Mouse (Mus musculus) adrenal gland, postnatal 10 days (tissue): ENCODE results near the gene Cfap126. TPM values are rescaled to one million over a fixed set of nuclear protein-coding genes. Genes with fewer than 3 reads are reported as not detected.
"Not testable (repeated sequence)": the region's sequence is repeated elsewhere in the genome, so short reads cannot be mapped to it uniquely, and the experiment has no call there.

Source experiments
- DNase-seq: peaks from one replicate; pipeline ENCODE4 v3.0.0; 2021; ENCODE audit warnings: mixed read lengths
- long read RNA-seq, 2 experiments: library from polyadenylated mRNA; stranded (forward); transcript quantifications; one replicate each; pipeline ENCODE4 v2.0.0; 2021
- total RNA-seq, 2 experiments: library from RNA; stranded (reverse); gene quantifications; 2 replicates each; pipeline ENCODE4 v1.2.3; 2021

Gene Cfap126
- 1 to 10 TPM in 1 of 2 experiments, under 1 TPM in 1; 0.51 to 1.3 TPM for total RNA-seq
- long read RNA-seq, experiment 1, partial matches to known transcripts = 0 of 4 reads
- long read RNA-seq, experiment 1, other reads (novel, unspliced or antisense) = 2 of 4 reads
- long read RNA-seq, experiment 2 = 0 reads

DNA sequence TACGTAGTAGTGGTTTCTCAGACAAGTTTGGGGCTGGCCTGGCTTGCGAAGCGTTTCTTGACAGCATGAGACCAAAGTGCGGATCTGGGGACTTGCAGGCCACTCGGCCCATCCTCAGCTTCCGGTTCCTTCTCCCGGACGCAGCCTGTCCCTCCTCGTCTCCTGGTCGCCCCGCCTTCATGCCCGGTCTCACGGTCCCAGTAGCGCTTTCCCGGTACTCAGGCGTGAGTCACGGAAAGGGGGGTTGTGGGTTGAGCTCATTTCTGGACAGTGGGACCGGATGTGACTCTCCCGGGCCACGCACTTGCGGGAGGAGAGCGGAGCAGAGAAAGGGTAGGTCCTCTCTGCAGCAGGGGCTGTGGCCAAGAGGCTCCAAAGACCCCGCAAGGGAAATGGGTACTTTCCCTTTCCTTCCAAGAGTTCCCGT lies at the start of gene Cfap126:
Gene Cfap126, plus strand, starts transcription at position 46 of the 427 bp plus-strand sequence.
- DNase-seq = peak; percentile 90

DNA sequence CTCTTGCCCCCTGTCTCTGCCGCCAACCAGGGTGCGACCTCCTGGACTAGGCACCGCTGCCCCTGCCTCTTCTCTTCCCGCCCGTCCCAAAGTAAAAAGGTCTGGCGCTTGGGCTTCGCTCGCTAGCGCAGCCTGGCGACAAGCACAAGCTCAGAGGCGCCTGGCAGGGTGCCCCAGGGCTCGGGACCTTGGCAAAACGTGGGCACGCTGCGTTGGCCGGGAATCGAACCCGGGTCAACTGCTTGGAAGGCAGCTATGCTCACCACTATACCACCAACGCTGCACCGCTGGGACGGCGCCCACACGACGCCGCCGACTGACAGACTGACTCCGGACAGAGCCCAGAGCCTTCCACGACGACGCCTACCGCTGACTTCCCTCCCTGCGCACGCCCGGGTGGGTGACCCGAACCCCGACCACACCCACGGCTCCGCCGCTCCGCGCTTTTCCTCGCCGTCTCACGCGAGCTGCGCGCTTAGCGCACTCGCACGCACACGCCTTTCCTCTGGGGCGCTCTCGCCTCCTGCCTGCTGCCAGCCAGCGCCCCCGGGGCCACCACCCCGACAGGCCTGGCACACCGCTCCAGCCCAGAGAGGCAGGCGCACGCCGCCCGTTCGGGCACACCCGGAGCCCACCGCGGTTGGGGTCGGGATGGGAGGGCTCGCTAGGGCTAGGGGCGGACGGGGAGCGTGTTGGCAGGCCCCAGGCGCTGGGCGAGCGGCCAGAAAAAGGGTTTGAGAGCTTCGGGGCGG lies 49.1 kb upstream of the Cfap126 start, which contains the start of gene Fcgr3:
Gene Fcgr3, minus strand, starts transcription at position 445 of the 752 bp plus-strand sequence.
- peak; percentile 91 for DNase-seq

GRCm38 (mm10) chr1:171065243-171065587 lies 48.5 kb upstream of the Cfap126 start:
- peak; percentile 66 for DNase-seq

- peak; percentile 45 for DNase-seq
Observed at GRCm38 (mm10) chr1:171065768-171066167, 48.0 kb upstream of the Cfap126 start.

- not testable (repeated sequence) for DNase-seq
Observed at GRCm38 (mm10) chr1:171066583-171066982, 47.1 kb upstream of the Cfap126 start.

- not testable (repeated sequence) for DNase-seq
Observed at GRCm38 (mm10) chr1:171067928-171068327, 45.8 kb upstream of the Cfap126 start.

DNA sequence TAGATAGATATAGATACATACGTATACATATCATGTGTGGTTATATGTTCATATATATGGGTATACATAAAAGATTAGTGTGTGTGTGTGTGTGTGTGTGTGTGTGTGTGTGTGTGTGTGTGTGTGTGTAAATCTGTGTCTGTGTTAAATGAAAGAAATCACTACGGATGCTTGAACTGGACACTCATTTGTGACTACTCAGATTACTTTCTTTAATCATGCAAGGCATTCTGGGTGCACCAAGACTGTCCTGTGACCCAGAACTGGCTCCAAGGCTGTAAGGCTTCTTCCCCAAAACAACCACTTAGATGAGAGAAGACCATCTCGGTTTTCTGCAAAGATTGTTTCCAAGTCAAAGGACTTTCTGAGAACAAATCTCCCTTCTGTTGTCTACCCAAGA lies 44.2 kb upstream of the Cfap126 start:
- DNase-seq = peak; percentile 23

DNA sequence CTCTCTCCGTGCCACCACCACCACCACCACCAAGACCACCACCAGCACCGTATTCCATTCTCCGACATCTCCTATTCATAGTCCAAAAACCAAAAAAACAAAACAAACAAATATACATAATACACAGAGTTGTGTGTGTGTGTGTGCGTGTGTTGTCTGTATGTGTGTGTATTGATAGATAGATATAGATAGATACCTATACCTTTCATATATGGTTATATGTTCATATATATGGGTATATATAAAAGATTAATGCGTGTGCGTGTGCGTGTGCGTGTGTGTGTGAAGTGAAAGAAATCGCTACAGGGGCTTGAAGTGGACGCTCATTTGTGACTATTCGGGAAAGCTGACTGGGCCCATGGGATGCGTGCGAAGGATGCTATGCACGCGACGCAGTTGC lies 42.8 kb upstream of the Cfap126 start:
- DNase-seq = not testable (repeated sequence)

DNA sequence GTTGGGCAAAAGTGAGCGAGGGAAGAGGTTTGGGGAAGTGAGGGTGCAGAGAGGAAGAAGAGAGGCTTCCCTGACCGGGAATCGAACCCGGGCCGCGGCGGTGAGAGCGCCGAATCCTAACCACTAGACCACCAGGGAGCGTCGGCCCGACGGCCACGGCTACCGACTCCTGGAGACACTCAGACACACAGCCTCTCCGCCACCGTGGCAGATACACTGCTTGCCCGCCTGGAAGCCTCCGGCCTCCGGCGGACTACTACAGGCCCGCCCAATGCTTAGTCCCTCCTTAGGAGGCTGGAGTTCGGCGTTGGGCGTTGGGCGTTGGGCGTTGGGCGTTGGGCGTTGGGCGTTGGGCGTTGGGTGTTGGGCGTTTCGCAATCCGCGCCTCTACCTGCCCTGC lies 42.0 kb upstream of the Cfap126 start:
- not testable (repeated sequence) for DNase-seq

- not testable (repeated sequence) for DNase-seq
Observed at GRCm38 (mm10) chr1:171072217-171072616, 41.5 kb upstream of the Cfap126 start.

- DNase-seq = not testable (repeated sequence)
Observed at GRCm38 (mm10) chr1:171074283-171074682, 39.4 kb upstream of the Cfap126 start.

DNA sequence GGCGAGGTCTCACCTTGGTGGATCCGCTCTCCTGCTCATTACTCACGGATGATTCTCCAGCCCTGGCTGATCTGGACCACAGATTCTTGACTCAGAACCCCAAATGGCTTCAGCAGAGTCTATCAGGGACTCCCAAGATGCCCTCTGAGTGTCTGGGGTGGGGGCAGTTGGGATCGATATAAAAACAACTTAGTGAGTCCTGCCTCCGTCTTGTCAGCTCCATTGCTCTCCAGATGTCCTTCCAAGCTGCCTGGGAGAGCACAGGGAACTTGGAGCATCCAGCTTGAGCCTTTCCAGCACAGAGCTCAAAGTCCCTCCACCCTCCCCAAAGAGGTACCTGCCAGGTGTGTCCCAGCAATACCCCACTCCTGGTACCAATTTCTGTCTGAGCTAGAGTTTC lies 37.5 kb upstream of the Cfap126 start:
- DNase-seq = not testable (repeated sequence)

GRCm38 (mm10) chr1:171077192-171077591 lies 36.5 kb upstream of the Cfap126 start:
- DNase-seq = not testable (repeated sequence)

DNA sequence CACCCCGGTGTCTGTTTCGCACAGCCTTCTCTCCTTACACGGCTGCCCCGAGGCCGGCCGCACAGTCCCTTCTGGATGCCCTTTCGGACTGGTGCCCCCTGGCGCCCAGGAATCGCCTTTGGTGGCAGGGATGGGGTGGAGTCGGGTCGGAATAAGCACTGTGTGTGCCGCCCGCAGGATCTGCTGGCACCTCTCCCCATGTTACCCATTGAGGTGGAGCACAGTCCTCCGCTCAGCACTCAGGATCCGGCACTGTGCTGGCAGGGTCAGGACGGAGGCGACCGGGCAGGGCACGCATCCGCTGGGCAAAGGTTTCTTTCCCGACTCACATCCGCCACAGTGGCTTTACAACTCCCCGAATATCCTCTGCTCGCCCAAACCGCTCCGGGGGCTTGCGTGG lies 35.8 kb upstream of the Cfap126 start:
- DNase-seq = peak; percentile 43

GRCm38 (mm10) chr1:171078419-171078818 lies 35.3 kb upstream of the Cfap126 start:
- not testable (repeated sequence) for DNase-seq

DNA sequence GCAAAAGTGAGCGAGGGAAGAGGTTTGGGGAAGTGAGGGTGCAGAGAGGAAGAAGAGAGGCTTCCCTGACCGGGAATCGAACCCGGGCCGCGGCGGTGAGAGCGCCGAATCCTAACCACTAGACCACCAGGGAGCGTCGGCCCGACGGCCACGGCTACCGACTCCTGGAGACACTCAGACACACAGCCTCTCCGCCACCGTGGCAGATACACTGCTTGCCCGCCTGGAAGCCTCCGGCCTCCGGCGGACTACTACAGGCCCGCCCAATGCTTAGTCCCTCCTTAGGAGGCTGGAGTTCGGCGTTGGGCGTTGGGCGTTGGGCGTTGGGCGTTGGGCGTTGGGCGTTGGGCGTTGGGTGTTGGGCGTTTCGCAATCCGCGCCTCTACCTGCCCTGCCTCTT lies 34.4 kb upstream of the Cfap126 start:
- DNase-seq = not testable (repeated sequence)

GRCm38 (mm10) chr1:171079825-171080224 lies 33.9 kb upstream of the Cfap126 start:
- DNase-seq = not testable (repeated sequence)

DNA sequence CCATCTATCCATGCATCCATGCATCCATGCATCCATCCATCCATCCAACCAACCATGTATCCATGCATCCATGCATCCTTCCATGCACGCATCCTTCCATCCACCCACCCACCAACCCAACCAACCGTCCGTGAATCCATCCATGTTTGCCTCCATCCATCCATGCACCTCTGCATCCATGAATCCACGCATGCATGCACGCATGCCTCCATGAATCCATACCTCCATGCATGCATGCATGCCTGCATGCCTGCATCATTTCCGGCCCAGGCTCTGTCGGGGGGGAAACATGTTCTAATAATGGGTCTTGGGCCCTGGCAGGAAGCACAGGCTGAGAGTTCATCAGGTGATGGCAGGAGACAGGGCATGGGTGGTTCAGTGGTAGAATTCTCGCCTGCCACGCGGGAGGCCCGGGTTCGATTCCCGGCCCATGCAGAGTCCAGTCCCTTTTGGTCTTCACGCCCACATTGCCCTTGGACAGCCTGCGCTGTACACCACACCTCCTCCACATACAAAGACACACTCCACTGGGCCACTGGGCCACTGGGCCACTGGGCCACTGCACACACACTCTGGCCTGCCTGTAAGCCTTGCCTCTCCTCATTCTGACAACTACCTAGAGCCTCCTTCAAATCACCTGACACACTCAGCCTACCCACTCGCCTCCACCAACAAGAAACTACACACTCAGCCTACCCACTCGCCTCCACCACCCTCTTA lies 32.0 kb upstream of the Cfap126 start:
- not testable (repeated sequence) for DNase-seq

GRCm38 (mm10) chr1:171085718-171086117 lies 28.0 kb upstream of the Cfap126 start:
- DNase-seq = no peak

- not testable (repeated sequence) for DNase-seq
Observed at GRCm38 (mm10) chr1:171088237-171088869, 25.4 kb upstream of the Cfap126 start.

DNA sequence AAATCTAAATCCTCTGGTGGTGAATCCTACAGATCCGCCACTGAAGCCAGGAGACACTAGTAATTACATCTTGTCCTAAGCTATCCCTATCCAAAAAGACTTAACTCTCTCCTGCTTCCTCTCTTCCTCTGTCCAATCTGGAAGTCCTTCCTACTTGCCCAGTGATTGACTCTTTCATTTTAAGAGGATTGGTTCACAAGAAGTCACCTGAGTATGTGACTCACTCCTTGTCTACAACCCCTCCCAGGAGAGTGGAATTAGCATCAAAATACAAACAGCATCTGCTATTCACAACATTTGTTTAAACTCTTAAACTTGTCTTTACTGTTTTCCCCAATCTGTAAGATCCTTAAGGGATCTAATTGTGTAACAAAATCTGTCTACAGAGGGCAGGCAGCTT lies 23.8 kb upstream of the Cfap126 start:
- no peak for DNase-seq

DNA sequence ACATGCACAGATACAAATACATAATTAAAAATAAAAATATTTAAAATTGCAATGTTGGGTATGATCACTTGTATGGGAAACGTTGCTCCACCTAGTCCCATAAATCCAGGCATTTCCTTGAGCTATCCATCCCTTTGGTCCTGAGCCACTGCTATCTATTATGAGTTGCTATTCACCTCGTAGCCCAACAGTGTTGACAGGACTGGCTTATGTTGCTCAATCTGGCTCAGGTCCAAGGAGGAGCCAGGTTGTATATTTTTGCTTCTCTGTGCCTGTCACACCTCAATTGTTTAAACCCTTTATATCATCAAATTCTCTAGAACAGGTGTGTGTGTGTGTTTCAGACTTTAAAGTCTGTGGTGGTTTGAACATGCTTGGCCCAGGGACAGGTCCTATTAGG lies 23.0 kb upstream of the Cfap126 start:
- no peak for DNase-seq

- DNase-seq = no peak
Observed at GRCm38 (mm10) chr1:171094424-171094823, 19.3 kb upstream of the Cfap126 start.
